Mouse (Mus musculus) olfactory bulb, adult 2 months (tissue): Measurements from ENCODE around the gene Tent4a.

Experiments
- CTCF ChIP-seq: fragments of 200-500 bp; IDR thresholded peaks from 2 replicates; pipeline ENCODE4 v1.5.1; 2012; ENCODE audit warnings: low read depth, mild to moderate bottlenecking, low read length, moderate library complexity; ENCODE audit not compliant: insufficient read depth
- POLR2A ChIP-seq: fragments of 200-500 bp; IDR thresholded peaks from 2 replicates; pipeline ENCODE4 v1.6.1; 2012; ENCODE audit warnings: mild to moderate bottlenecking, low read depth, low read length, moderate library complexity; ENCODE audit not compliant: insufficient read depth

DNA sequence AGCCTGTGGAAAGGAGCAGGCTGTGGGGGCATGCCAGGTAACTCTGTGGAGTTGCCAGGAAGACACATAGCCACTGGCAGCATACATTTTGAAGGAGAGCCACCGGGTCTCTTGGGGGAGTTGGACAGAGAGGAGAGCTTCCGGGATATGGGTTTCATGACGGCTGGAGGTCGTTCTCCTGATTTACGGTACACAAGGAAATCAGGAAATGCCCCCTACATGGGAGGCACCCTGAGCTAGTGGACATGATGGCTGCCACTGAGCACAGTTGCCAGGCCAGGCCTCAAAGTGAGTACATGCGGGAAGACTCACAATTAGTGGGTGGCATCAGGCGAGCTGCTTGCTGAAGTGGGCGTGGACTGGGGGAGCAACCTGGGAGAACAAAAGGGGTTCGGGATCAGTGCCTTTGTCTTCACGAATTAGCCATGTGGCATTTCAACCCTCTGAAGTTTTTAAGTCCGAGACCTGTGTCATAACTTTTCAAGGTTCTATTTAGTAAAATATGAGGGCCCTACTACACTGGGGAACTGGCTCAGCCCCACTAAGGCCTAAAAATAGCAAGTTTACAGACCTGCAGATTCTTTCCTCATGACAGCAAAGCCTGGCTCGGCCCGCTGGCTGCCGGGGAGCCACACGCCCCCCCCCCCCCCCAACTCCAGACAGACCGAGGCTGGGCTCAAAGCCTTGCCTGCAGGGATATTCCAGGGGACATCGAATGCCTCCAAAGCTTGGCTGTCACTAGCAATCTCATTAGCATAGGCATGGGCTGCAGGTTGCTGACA, 8.3 kb upstream of the Tent4a start:
- TF ChIP-seq CTCF (no peak), POLR2A (no peak)
